Mouse (Mus musculus): ENCODE results near the gene Phf24.

GRCm38 (mm10) chr4:42902730-42903129 lies 13.7 kb upstream of the Phf24 start:
- TF ChIP-seq CTCF (IDR thresholded peaks at IDR 0.05; ENCODE audit: control insufficient read depth, insufficient read depth, insufficient replicate concordance, low read depth, low read length) (no peak), POLR2A (IDR thresholded peaks at IDR 0.05; ENCODE audit: control insufficient read depth, low read depth, low read length) (no peak)
